Mouse (Mus musculus) cerebellum, adult 2 months (tissue): Measurements from ENCODE around the gene Reg1. TPM values are rescaled to one million over a fixed set of nuclear protein-coding genes. Genes with fewer than 3 reads are reported as not detected.
"Not testable (repeated sequence)": the region's sequence is repeated elsewhere in the genome, so short reads cannot be mapped to it uniquely, and the experiment has no call there.

Experiments
- DNase-seq, 2 experiments: peaks; one replicate each; pipeline ENCODE4 v3.0.0; 2021
- H3K27ac ChIP-seq: fragments of 200-500 bp; 2 replicates; pipeline ENCODE4 v1.5.1; 2012; ENCODE audit warnings: low read length, control low read depth, inconsistent platforms; ENCODE audit not compliant: insufficient read depth
- H3K27me3 ChIP-seq: fragments of 200-500 bp; 2 replicates; pipeline ENCODE4 v1.6.1; 2012; ENCODE audit warnings: inconsistent platforms, mild to moderate bottlenecking, low read length, moderate library complexity; ENCODE audit not compliant: control insufficient read depth, insufficient read depth
- H3K4me1 ChIP-seq: fragments of 200-500 bp; 2 replicates; pipeline ENCODE4 v1.6.1; 2011; ENCODE audit warnings: low read length; ENCODE audit not compliant: control insufficient read depth, insufficient read depth
- H3K4me3 ChIP-seq: fragments of 200-500 bp; replicated peaks from 2 replicates; pipeline ENCODE3; 2011; ENCODE audit warnings: mild to moderate bottlenecking, low read depth, low read length, control low read depth; ENCODE audit not compliant: insufficient read depth
- CTCF ChIP-seq: fragments of 200-500 bp; IDR thresholded peaks from 2 replicates; pipeline ENCODE4 v1.5.1; 2011; ENCODE audit warnings: low read depth, mild to moderate bottlenecking, control low read depth, low read length, moderate library complexity, borderline replicate concordance; ENCODE audit not compliant: insufficient read depth
- POLR2A ChIP-seq: fragments of 200-500 bp; IDR thresholded peaks from 2 replicates; pipeline ENCODE4 v1.6.1; 2011; ENCODE audit warnings: low read length, control low read depth, borderline replicate concordance; ENCODE audit not compliant: insufficient read depth
- WGBS: fragments of 180-500 bp; shearing (Covaris S2); methylation state at CpG from one replicate; pipeline ENCODE4 v1.1.7; 2018; 5-methylcytosine and 5-hydroxymethylcytosine counted together
- polyA plus RNA-seq: library from polyadenylated mRNA; depleted of rRNA; stranded (reverse); fragments of >200 nt; gene quantifications from 2 replicates; pipeline ENCODE4 v1.2.3, GENCODE M21; 2012; rRNA removed

Gene Reg1
- polyA plus RNA-seq: not detected in 2 replicates

- H3K4me3 ChIP-seq, H3K27me3 ChIP-seq, DNase-seq, H3K27ac ChIP-seq, H3K4me1 ChIP-seq: not testable (repeated sequence)
These were observed at the start of gene Reg1 for GRCm38 (mm10) chr6:78422411-78422810. Reg1 (plus strand) TSS chr6:78422711.

GRCm38 (mm10) chr6:78378765-78379164 is 43.7 kb upstream of the Reg1 start, which contains the start of gene Reg3d:
Reg3d (minus strand) TSS chr6:78378865.
- Histone ChIP-seq H3K4me1 (no peaks in the 10 kb centered on the region), H3K27ac (no peak within 1 kb of the TSS), H3K27me3 (no peaks in the 10 kb centered on the region), H3K4me3 (no peak within 1 kb of the TSS)
- TF ChIP-seq POLR2A (no peak), CTCF (no peak)
- WGBS: 46% methylated on average over 2 of the region's 2 CpGs
- DNase-seq: no peak

GRCm38 (mm10) chr6:78380409-78380808 is 42.1 kb upstream of the Reg1 start, which contains the start of gene Reg3a:
Reg3a (plus strand) TSS chr6:78380709.
- no peak for TF ChIP-seq POLR2A
- TF ChIP-seq CTCF: no peak
- no peak for DNase-seq
- no peak within 1 kb of the TSS for H3K4me3 ChIP-seq
- no peaks in the 10 kb centered on the region for H3K4me1 ChIP-seq
- H3K27ac ChIP-seq: no peak within 1 kb of the TSS
- H3K27me3 ChIP-seq: no peaks in the 10 kb centered on the region

- Histone ChIP-seq H3K27ac (no peak overlapping the region), H3K27me3 (no peaks in the 10 kb centered on the region), H3K4me3 (no peak overlapping the region), H3K4me1 (no peaks in the 10 kb centered on the region)
- 69% methylated on average over 3 of the region's 3 CpGs for WGBS
- TF ChIP-seq CTCF (no peak), POLR2A (no peak)
- no peak for DNase-seq
These were observed 36.9 kb upstream of the Reg1 start for GRCm38 (mm10) chr6:78385609-78386008.

- not testable (repeated sequence) for DNase-seq, H3K4me1 ChIP-seq, H3K27ac ChIP-seq, H3K4me3 ChIP-seq, H3K27me3 ChIP-seq
- WGBS: over 99% methylated on average over 5 of the region's 17 CpGs
These were observed 27.2 kb upstream of the Reg1 start, which contains the start of gene Reg2 for GRCm38 (mm10) chr6:78395323-78395722. Reg2 (plus strand) TSS chr6:78395623.

GRCm38 (mm10) chr6:78425497-78425896 is 3.0 kb downstream of the Reg1 start:
- no peak overlapping the region for H3K4me3 ChIP-seq
- 51% methylated on average over 3 of the region's 3 CpGs for WGBS
- H3K27me3 ChIP-seq: no peaks in the 10 kb centered on the region
- no peak overlapping the region for H3K27ac ChIP-seq
- DNase-seq: no peak
- TF ChIP-seq POLR2A: no peak
- TF ChIP-seq CTCF: no peak
- H3K4me1 ChIP-seq: no peaks in the 10 kb centered on the region

GRCm38 (mm10) chr6:78447202-78447601 is 24.7 kb downstream of the Reg1 start:
- DNase-seq: no peak
- Histone ChIP-seq H3K4me1 (no peaks in the 10 kb centered on the region), H3K4me3 (no peak overlapping the region), H3K27me3 (no peaks in the 10 kb centered on the region), H3K27ac (no peak overlapping the region)
- TF ChIP-seq CTCF (no peak), POLR2A (no peak)
- 68% methylated on average over 1 of the region's 1 CpGs for WGBS

- Histone ChIP-seq H3K27ac (no peak overlapping the region), H3K4me3 (no peak overlapping the region), H3K27me3 (no peaks in the 10 kb centered on the region), H3K4me1 (no peaks in the 10 kb centered on the region)
- TF ChIP-seq POLR2A: no peak
- no peak for TF ChIP-seq CTCF
- DNase-seq: no peak
These were observed 25.9 kb downstream of the Reg1 start for GRCm38 (mm10) chr6:78448409-78448808.

GRCm38 (mm10) chr6:78452804-78453203 is 30.3 kb downstream of the Reg1 start:
- H3K4me3 ChIP-seq: no peak overlapping the region
- no peaks in the 10 kb centered on the region for H3K27me3 ChIP-seq
- 88% methylated on average over 2 of the region's 2 CpGs for WGBS
- no peaks in the 10 kb centered on the region for H3K4me1 ChIP-seq
- no peak for DNase-seq
- no peak overlapping the region for H3K27ac ChIP-seq
- TF ChIP-seq POLR2A: no peak
- TF ChIP-seq CTCF: no peak
